Mouse (Mus musculus) kidney, adult 8-10 months (tissue): ENCODE data around the gene Myh11.

ENCODE experiments used
- DNase-seq, 2 experiments: peaks; one replicate each; pipeline ENCODE4 v3.0.0; 2022

The Myh11 gene

GRCm38 (mm10) chr16:14265203-14265920 is 25.8 kb downstream of the Myh11 start:
- no peak for DNase-seq

- no peak for DNase-seq
These were observed 26.7 kb downstream of the Myh11 start for GRCm38 (mm10) chr16:14264504-14264903.

- no peak for DNase-seq
These were observed 27.9 kb downstream of the Myh11 start for GRCm38 (mm10) chr16:14263241-14263640.

GRCm38 (mm10) chr16:14262410-14262809 is 28.8 kb downstream of the Myh11 start:
- DNase-seq, result no peak

- peak; percentile 7 to 19 for DNase-seq
These were observed 32.3 kb downstream of the Myh11 start for GRCm38 (mm10) chr16:14258856-14259255.

GRCm38 (mm10) chr16:14253586-14253985 is 37.6 kb downstream of the Myh11 start:
- DNase-seq, result no peak

- DNase-seq, result no peak
These were observed 38.3 kb downstream of the Myh11 start for GRCm38 (mm10) chr16:14252877-14253276.

- no peak for DNase-seq
These were observed 41.3 kb downstream of the Myh11 start for GRCm38 (mm10) chr16:14249913-14250312.

GRCm38 (mm10) chr16:14242553-14242952 is 48.6 kb downstream of the Myh11 start:
- DNase-seq, result peak in 1 of 2 experiments; percentile 6

- no peak for DNase-seq
These were observed 49.1 kb downstream of the Myh11 start for GRCm38 (mm10) chr16:14242059-14242458.

- DNase-seq, result peak; percentile 51 to 82
These were observed 54.0 kb downstream of the Myh11 start for GRCm38 (mm10) chr16:14237100-14237723.

- DNase-seq, result no peak
These were observed 76.0 kb downstream of the Myh11 start for GRCm38 (mm10) chr16:14215156-14215555.

GRCm38 (mm10) chr16:14198798-14199197 is 92.4 kb downstream of the Myh11 start:
- DNase-seq, result no peak

GRCm38 (mm10) chr16:14195427-14195826 is 95.7 kb downstream of the Myh11 start:
- peak; percentile 24 to 72 for DNase-seq

GRCm38 (mm10) chr16:14194164-14194950 is 96.8 kb downstream of the Myh11 start:
- no peak for DNase-seq

- DNase-seq, result no peak
These were observed 105.7 kb downstream of the Myh11 start for GRCm38 (mm10) chr16:14185516-14185915.

- no peak for DNase-seq
These were observed 107.3 kb downstream of the Myh11 start for GRCm38 (mm10) chr16:14183856-14184255.

GRCm38 (mm10) chr16:14182360-14182759 is 108.8 kb downstream of the Myh11 start:
- no peak for DNase-seq

- DNase-seq, result no peak
These were observed 110.9 kb downstream of the Myh11 start for GRCm38 (mm10) chr16:14180163-14180733.

- DNase-seq, result no peak
These were observed 113.1 kb downstream of the Myh11 start for GRCm38 (mm10) chr16:14178041-14178440.

- no peak for DNase-seq
These were observed 121.5 kb downstream of the Myh11 start for GRCm38 (mm10) chr16:14169706-14170105.

- DNase-seq, result no peak
These were observed 124.7 kb downstream of the Myh11 start for GRCm38 (mm10) chr16:14166490-14166889.

GRCm38 (mm10) chr16:14163731-14164130 is 127.4 kb downstream of the Myh11 start:
- DNase-seq, result no peak
